Mouse (Mus musculus) mouse embryonic stem cell (cell line): ENCODE results near the gene Fntb.
"Not testable (repeated sequence)": the region's sequence is repeated elsewhere in the genome, so short reads cannot be mapped to it uniquely, and the experiment has no call there.

ENCODE experiments used
- in situ Hi-C, 2 experiments: fragments of 300-500 bp; cut with MboI; formaldehyde crosslinking; loops; 1 replicate in 1 of 2; 3 replicates in 1 of 2; pipeline ENCODE4 v1.14.3; 2019 to 2020; ENCODE audit warnings: low sequenced_read_pairs in 2 of 2, low pct_unique_long_range_greater_than_20kb in 1 of 2, mixed read lengths in 1 of 2; ENCODE audit not compliant: unreplicated experiment in 1 of 2

Gene Fntb

GRCm38 (mm10) chr12:76784056-76784619, 18.7 kb downstream of the Fntb start:
- in situ Hi-C loops: no loop called here

DNA sequence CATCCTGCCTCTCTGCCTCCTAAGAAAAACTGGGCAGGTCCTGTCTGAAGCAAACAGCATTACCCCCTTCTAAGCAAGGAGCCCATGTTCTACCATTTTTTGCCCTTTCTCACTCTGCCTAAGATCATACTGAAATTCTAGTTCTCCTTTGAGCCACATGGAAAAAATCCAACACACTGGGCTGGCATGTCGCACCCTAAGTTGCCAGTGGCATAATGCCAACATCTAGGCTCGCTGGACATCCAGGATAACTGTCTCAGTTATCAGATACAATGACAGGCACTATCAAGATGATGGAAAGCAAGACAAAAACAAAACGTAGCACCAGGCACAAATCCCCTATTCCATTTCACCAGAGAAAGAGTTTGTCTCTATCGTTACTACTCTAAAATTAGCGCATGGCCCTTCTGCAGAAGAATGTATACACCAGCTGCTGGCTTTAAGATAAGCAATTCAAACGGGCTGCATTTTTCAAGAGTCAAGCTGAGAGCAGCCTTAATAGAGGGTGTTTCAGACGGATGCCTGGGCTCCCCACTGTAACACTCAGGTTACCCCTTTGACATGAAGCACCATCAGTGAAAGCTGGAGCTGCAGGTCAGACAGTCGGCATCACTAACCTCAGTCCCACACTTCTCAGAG, 25.2 kb downstream of the Fntb start:
- in situ Hi-C loops: no loop called here

- in situ Hi-C loops: not testable (repeated sequence)
These were observed 27.2 kb downstream of the Fntb start for GRCm38 (mm10) chr12:76792540-76792939.

DNA sequence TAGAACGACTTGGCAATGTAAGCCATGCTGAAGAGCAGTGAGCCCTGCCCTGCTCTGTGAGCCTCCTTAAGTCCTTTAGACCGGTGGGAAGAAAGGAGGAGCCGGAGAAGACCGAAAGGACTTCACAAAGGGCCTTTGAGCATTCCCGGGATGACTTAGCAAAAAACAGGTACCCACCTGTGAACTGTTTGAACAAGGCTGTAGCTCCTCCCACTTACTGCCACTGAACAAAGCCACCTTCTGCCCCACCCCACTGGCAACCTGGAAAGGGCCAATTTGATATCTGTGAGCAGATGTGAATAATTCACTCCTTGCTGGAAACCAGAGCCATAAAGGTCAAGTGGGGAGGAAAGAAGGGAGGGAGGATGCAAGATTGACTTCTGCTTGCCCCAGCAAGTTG, 30.0 kb downstream of the Fntb start, which contains the start of gene Gpx2:
Gene Gpx2 (minus strand): TSS at position 205 of the 400 bp plus-strand sequence.
- in situ Hi-C loops: no loop called here

DNA sequence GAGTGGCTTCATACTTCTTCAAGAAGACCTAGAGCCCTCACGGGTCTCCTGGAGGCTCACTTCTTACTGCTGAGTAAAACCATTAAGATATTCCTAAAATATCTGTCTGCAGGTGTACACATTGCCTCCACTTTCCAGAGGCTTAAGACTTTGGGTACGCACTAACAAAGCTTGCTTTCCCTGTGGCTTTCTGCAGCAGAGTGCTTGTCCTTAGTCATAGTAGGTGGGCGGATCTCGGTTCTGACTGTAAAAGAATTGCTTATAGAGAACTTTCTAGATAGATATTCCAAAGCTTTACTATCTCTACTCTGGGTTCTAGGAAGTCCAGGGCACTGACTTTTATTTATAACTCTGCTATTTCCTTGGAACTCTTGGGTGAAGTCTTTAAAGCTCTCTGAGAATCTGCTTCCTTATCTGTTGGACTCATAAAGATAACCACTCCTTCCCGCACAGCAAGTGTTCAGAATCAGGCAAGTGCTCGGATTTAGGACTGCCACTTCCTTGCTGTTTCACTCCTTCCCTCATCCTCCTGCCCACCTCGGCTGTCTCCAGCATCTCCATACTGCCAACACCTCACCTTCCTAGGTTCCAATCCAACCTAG, 31.6 kb downstream of the Fntb start:
- in situ Hi-C loops: no loop called here

GRCm38 (mm10) chr12:76798008-76798720, 32.8 kb downstream of the Fntb start:
- in situ Hi-C loops: no loop called here

- in situ Hi-C loops: no loop called here
These were observed 37.6 kb downstream of the Fntb start for GRCm38 (mm10) chr12:76803028-76803427.

- in situ Hi-C loops: no loop called here
These were observed 38.4 kb downstream of the Fntb start for GRCm38 (mm10) chr12:76803700-76804252.

GRCm38 (mm10) chr12:76805056-76805811, 39.8 kb downstream of the Fntb start:
- in situ Hi-C loops: no loop called here

GRCm38 (mm10) chr12:76807796-76808195, 42.4 kb downstream of the Fntb start:
- in situ Hi-C loops: no loop called here

- in situ Hi-C loops: no loop called here
These were observed 45.1 kb downstream of the Fntb start for GRCm38 (mm10) chr12:76810491-76810890.

GRCm38 (mm10) chr12:76811006-76811405, 45.6 kb downstream of the Fntb start:
- in situ Hi-C loops: no loop called here

GRCm38 (mm10) chr12:76813543-76813942, 48.2 kb downstream of the Fntb start:
- in situ Hi-C loops: no loop called here

DNA sequence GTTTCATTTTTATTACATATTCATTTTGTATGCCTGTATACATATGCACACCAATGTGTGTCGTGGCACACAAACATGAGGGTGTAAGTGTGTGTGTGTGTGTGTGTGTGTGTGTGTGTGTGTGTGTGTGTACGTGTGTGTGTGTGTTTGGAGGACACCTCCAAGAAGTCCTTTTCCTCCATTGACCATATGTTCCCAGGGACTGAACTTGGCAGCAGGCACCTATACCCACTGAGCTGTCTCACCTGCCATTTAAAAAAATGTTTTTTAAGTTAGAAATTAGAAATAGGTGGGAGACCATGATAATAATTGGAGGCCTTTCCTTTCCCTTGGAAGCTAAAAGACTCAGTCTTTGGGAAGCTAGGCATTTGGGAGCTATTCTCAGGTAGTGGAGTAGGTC, 48.7 kb downstream of the Fntb start:
- in situ Hi-C loops: no loop called here

- in situ Hi-C loops: no loop called here
These were observed 51.3 kb downstream of the Fntb start for GRCm38 (mm10) chr12:76816720-76817119.

- in situ Hi-C loops: no loop called here
These were observed 51.8 kb downstream of the Fntb start for GRCm38 (mm10) chr12:76817176-76817575.

DNA sequence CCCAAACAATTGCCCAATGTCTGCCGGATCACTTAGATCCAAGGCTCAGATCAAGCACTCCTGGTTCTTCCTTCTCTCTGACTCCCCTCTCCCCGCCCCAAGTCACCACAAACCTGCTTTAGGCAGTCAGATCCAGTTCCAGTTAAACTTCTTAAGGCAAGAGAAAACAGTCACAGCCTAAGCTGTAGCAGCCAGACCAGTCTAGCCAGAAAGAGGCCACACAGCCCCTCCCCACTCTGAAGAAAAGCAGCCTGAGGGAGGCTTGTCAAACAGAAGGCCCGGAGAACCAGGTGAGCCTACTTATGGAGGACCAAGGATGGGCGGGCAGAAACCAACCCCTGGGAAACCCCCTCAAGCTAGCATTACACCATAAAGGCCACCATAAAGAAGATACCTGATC, 52.7 kb downstream of the Fntb start:
- in situ Hi-C loops: no loop called here

- in situ Hi-C loops: no loop called here
These were observed 53.5 kb downstream of the Fntb start for GRCm38 (mm10) chr12:76818908-76819307.
